Mouse (Mus musculus) embryonic fibroblast, embryonic 13.5 days (primary cell): Measurements from ENCODE around the gene Cops7a.

Experiments used
- CTCF ChIP-seq: IDR thresholded peaks from 2 replicates; pipeline ENCODE4 v1.5.1; 2011; ENCODE audit warnings: mild to moderate bottlenecking, control low read depth, low read length, moderate library complexity, borderline replicate concordance; ENCODE audit not compliant: insufficient read depth
- POLR2A ChIP-seq: IDR thresholded peaks from 2 replicates; pipeline ENCODE4 v1.6.1; 2011; ENCODE audit warnings: low read depth, mild to moderate bottlenecking, control low read depth, low read length, moderate library complexity

- TF ChIP-seq CTCF (no peak), POLR2A (no peak)
These were observed 7.2 kb downstream of the Cops7a start for GRCm38 (mm10) chr6:124958127-124958526.
